In genomic region chr14:48332660-48333059, GRCm38 (mm10) we compare ENCODE assay signal across 11 mouse cellular contexts.
DNase-seq lines count a peak whose midpoint lies in the region; ATAC-seq and TF ChIP-seq lines count a peak whose summit lies in the region.
"Had no signal": no experiment of that assay in that cellular context is flagged by ENCODE, and none has a peak within 500 bp of the region (broad histone marks: within the 10 kb centered on the region; RNA-seq: fewer than 3 reads in every experiment).

No protein-coding gene starts in this region.

- H3K9ac ChIP-seq in limb, embryonic 13.5 days, result no peak overlapping the region
- H3K9ac ChIP-seq: intestine, embryonic 15.5 days; liver, embryonic 15.5 days had no signal

- H3K27me3 ChIP-seq in embryonic facial prominence, embryonic 10.5 days (replicated peaks; ENCODE audit: low read depth, poor library complexity, severe bottlenecking), result no peaks in the 10 kb centered on the region
- H3K27me3 ChIP-seq in limb, embryonic 13.5 days, result no peaks in the 10 kb centered on the region
- H3K27me3 ChIP-seq in thymus, adult 2 months (ENCODE audit: control insufficient read depth, insufficient read depth, low read length), result no peaks in the 10 kb centered on the region
- H3K27me3 ChIP-seq: intestine, embryonic 15.5 days; liver, embryonic 15.5 days had no signal

- H3K27ac ChIP-seq in embryonic facial prominence, embryonic 10.5 days (replicated peaks), result peak overlapping the region; percentile 63; the same call in 1 of the 2 replicates
- H3K27ac ChIP-seq in limb, embryonic 13.5 days, result peak overlapping the region; percentile 55; the same call in 1 of the 2 replicates
- no peak overlapping the region for H3K27ac ChIP-seq in thymus, adult 2 months (ENCODE audit: control insufficient read depth, insufficient read depth, low read length)
- H3K27ac ChIP-seq: intestine, embryonic 15.5 days; liver, embryonic 15.5 days had no signal

- no peak for ATAC-seq in limb, embryonic 13.5 days (ENCODE audit: low FRiP score, low read depth)
- no peak for ATAC-seq in megakaryocyte progenitor cell, adult 5-6 weeks (replicated peaks; ENCODE audit: poor library complexity)
- ATAC-seq: intestine, embryonic 15.5 days had no signal

- H3K9me3 ChIP-seq in embryonic facial prominence, embryonic 10.5 days, result no peaks in the 10 kb centered on the region
- no peaks in the 10 kb centered on the region for H3K9me3 ChIP-seq in limb, embryonic 13.5 days
- H3K9me3 ChIP-seq: intestine, embryonic 15.5 days; liver, embryonic 15.5 days had no signal

- peak; percentile 6 to 8 for DNase-seq in heart, adult 9 months (ENCODE audit: low spot score in 2 of 2)
- DNase-seq in heart, adult 11 months, result no peak
- peak; percentile 60 for DNase-seq in 3T3-L1 (ENCODE audit: low read depth, low spot score)
- DNase-seq in embryonic facial prominence, embryonic 10.5 days (ENCODE audit: low spot score), result no peak
- DNase-seq in spleen, adult 18-20 months, result no peak
- no peak for DNase-seq in thymus, adult 2 months
- DNase-seq: thymus, postnatal 14 days had no signal

- TF ChIP-seq POLR2A in thymus, adult 2 months (IDR thresholded peaks at IDR 0.05; ENCODE audit: control insufficient read depth, extremely low read depth, insufficient read depth, low read length, poor library complexity), result no peak

- H3K36me3 ChIP-seq in embryonic facial prominence, embryonic 10.5 days (replicated peaks), result no peaks in the 10 kb centered on the region
- no peaks in the 10 kb centered on the region for H3K36me3 ChIP-seq in limb, embryonic 13.5 days
- no peaks in the 10 kb centered on the region for H3K36me3 ChIP-seq in thymus, adult 2 months (ENCODE audit: control insufficient read depth, insufficient read depth, low read length)
- H3K36me3 ChIP-seq: intestine, embryonic 15.5 days; liver, embryonic 15.5 days had no signal

- TF ChIP-seq CTCF in thymus, adult 2 months (IDR thresholded peaks at IDR 0.05; ENCODE audit: borderline replicate concordance, control insufficient read depth, extremely low read depth, insufficient read depth, low read length, poor library complexity), result no peak

- WGBS in embryonic facial prominence, embryonic 10.5 days, result 67% methylated on average over 4 of the region's 4 CpGs
- 15% methylated on average over 4 of the region's 4 CpGs for WGBS in limb, embryonic 13.5 days
- 39% methylated on average over 4 of the region's 4 CpGs for WGBS in thymus, adult 2 months

- H3K4me3 ChIP-seq in embryonic facial prominence, embryonic 10.5 days, result no peak overlapping the region
- H3K4me3 ChIP-seq in limb, embryonic 13.5 days, result no peak overlapping the region
- H3K4me3 ChIP-seq in thymus, adult 2 months (ENCODE audit: control insufficient read depth, insufficient read depth, low read length), result no peak overlapping the region
- H3K4me3 ChIP-seq: intestine, embryonic 15.5 days; liver, embryonic 15.5 days had no signal

- 0 out of 2 replicates have a peak overlapping the region, but pooled peaks have one; percentile 51 for H3K4me2 ChIP-seq in limb, embryonic 13.5 days (replicated peaks)
- H3K4me2 ChIP-seq: intestine, embryonic 15.5 days; liver, embryonic 15.5 days had no signal

- peaks cover 42% of the 10 kb centered on the region for H3K4me1 ChIP-seq in embryonic facial prominence, embryonic 10.5 days
- H3K4me1 ChIP-seq in limb, embryonic 13.5 days, result peaks cover 54% of the 10 kb centered on the region
- H3K4me1 ChIP-seq in thymus, adult 2 months (replicated peaks; ENCODE audit: control insufficient read depth, insufficient read depth, low read length), result peaks cover 14% of the 10 kb centered on the region
- H3K4me1 ChIP-seq: liver, embryonic 15.5 days had no signal

Comparison
In these comparisons a context has a peak if more than half of its experiments do, and no peak if none do; other contexts are left out.
1. DNase-seq: peak in heart, adult 9 months (2 of 2) and 3T3-L1 (single experiment); none in heart, adult 11 months (single experiment), embryonic facial prominence, embryonic 10.5 days (single experiment), spleen, adult 18-20 months (0 of 2) and thymus, adult 2 months (single experiment).